Mouse (Mus musculus): ENCODE measurements at regions not wholly inside any gene's neighbourhood (a gene's known extent, or its start where the extent isn't known, plus 50 kb on each side); places are given as distances from the start of the nearest gene placed in this dataset.

GRCm38 (mm10) chr17:59588231-59588630 lies 575.1 kb upstream of the Nudt12 start:
- 18% methylated on average over 2 of the region's 2 CpGs for WGBS
- ATAC-seq (ENCODE audit: low FRiP score, low read depth), result no peak

More at GRCm38 (mm10) chr17:59588231-59588630, 575.1 kb upstream of the Nudt12 start:
- H3K4me3 ChIP-seq (replicated peaks; ENCODE audit: low read length), result no peak overlapping the region
- H3K4me2 ChIP-seq (replicated peaks; ENCODE audit: low read depth, low read length, severe bottlenecking), result no peak overlapping the region
- H3K27me3 ChIP-seq (ENCODE audit: control insufficient read depth, insufficient read depth, low read length), result no peaks in the 10 kb centered on the region
- H3K9ac ChIP-seq (ENCODE audit: low read depth, low read length, severe bottlenecking), result no peak overlapping the region
- H3K27ac ChIP-seq (replicated peaks; ENCODE audit: low read depth, low read length), result no peak overlapping the region
- H3K9me3 ChIP-seq (ENCODE audit: control insufficient read depth, low read length), result no peaks in the 10 kb centered on the region
- no peaks in the 10 kb centered on the region for H3K36me3 ChIP-seq (ENCODE audit: control insufficient read depth, insufficient read depth, low read length)
- no peak for TF ChIP-seq POLR2A (IDR thresholded peaks at IDR 0.05; ENCODE audit: borderline replicate concordance, extremely low read depth, insufficient read depth, insufficient read length)
- no peaks in the 10 kb centered on the region for H3K4me1 ChIP-seq (ENCODE audit: control insufficient read depth, insufficient read depth, low read length)
- peak; percentile 14 for DNase-seq (ENCODE audit: low spot score)
